Mouse (Mus musculus): ENCODE results near the gene Ocrl. TPM values are rescaled to one million over a fixed set of nuclear protein-coding genes. Genes with fewer than 3 reads are reported as not detected.
A peak's percentile ranks its signal among the peaks of the same experiment; 100 is the strongest.

Ocrl gene
- polyA plus RNA-seq, 1 experiment from 2014 or later = 21.5 TPM

DNA sequence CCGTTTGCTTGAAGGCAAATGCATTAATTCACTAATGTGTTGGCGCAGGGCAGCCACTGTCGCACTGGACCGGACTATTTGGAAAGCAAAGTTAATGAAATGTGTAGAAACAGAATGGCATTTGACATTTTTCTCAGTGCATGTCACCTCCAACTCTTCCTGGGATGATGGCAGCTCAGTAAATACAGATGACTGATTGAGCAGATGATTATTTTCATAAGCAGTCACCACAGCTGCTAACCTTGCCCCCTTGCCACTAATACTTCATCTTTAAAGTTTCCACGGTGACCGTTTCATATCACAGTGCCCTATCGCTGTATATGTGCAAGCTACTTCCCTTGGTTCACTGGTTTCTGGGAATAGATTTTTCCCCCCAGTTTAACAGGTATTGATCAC, 1.4 kb downstream of the Ocrl start:
- no peaks in the 10 kb centered on the region for H3K27me3 ChIP-seq (replicated peaks; ENCODE audit: control insufficient read depth, insufficient read depth, low read length)
- no peak overlapping the region for H3K9ac ChIP-seq (ENCODE audit: low read length)
- H3K9me3 ChIP-seq (ENCODE audit: control insufficient read depth, low read length) = no peaks in the 10 kb centered on the region
- H3K27ac ChIP-seq (ENCODE audit: low read depth) = no peak overlapping the region
- ATAC-seq (replicated peaks; ENCODE audit: low FRiP score, low TSS enrichment, low read depth) = no peak
- peaks cover 4% of the 10 kb centered on the region; the same call in 1 of the 2 replicates for H3K36me3 ChIP-seq (ENCODE audit: control insufficient read depth, insufficient read depth, low read length)
- DNase-seq (ENCODE audit: low spot score) = no peak
- peak overlapping the region; percentile 55 for H3K4me3 ChIP-seq (ENCODE audit: low read depth, low read length)
- no peaks in the 10 kb centered on the region for H3K4me1 ChIP-seq (replicated peaks; ENCODE audit: control insufficient read depth, insufficient read depth, low read length)
- peak overlapping the region; percentile 53 for H3K4me2 ChIP-seq (ENCODE audit: low read length)
- 71% methylated on average over 7 of the region's 7 CpGs for WGBS

DNA sequence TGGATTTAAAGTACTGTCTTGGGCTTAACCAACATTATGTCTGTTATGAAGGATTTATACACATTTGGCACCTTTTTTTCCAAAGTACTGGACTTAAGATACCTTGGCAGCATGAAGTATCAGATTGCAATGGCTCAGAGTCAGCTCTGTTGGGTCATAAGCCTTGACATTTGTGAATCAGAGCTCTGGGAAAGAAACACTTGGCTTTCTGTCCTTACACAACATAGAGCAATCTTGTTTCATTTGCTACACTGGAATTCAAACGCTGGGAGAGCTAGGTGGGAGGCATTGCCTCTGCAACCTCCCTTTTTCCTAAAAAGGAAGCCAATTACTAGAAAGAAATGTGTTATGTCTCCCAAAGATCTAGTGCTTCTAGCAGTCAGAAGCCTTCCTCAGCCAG, 4.6 kb downstream of the Ocrl start:
- no peak for DNase-seq (ENCODE audit: low spot score)
- no peaks in the 10 kb centered on the region for H3K4me1 ChIP-seq (replicated peaks; ENCODE audit: control insufficient read depth, insufficient read depth, low read length)
- H3K27me3 ChIP-seq (replicated peaks; ENCODE audit: control insufficient read depth, insufficient read depth, low read length) = no peaks in the 10 kb centered on the region
- no peak overlapping the region for H3K4me3 ChIP-seq (ENCODE audit: low read depth, low read length)
- WGBS = 60% methylated on average over 1 of the region's 1 CpGs
- H3K4me2 ChIP-seq (ENCODE audit: low read length) = no peak overlapping the region
- H3K9ac ChIP-seq (ENCODE audit: low read length) = no peak overlapping the region
- H3K36me3 ChIP-seq (ENCODE audit: control insufficient read depth, insufficient read depth, low read length) = peaks cover 7% of the 10 kb centered on the region; the same call in 1 of the 2 replicates
- H3K27ac ChIP-seq (ENCODE audit: low read depth) = no peak overlapping the region
- ATAC-seq (replicated peaks; ENCODE audit: low FRiP score, low TSS enrichment, low read depth) = no peak
- H3K9me3 ChIP-seq (ENCODE audit: control insufficient read depth, low read length) = no peaks in the 10 kb centered on the region

DNA sequence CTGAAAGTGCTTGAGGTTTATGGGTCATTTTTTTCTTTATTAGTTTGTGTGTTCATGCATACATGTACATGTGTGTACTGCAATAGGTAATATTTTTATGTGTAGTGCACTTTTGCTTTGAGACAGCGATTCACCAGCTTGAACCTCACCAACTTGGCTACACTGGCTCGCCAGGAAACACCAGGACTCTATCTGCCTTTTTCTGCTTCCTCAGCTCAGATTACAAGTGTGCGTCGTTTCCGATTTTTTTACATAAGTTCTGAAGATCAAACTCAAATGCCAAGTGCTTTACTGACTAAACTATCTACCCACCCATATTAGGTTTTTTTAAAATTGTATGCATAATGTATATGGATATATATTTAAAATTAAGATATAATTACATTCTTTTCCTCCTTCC, 8.4 kb downstream of the Ocrl start:
- Histone ChIP-seq H3K4me1 (replicated peaks; ENCODE audit: control insufficient read depth, insufficient read depth, low read length) (no peaks in the 10 kb centered on the region), H3K4me2 (ENCODE audit: low read length) (no peak overlapping the region), H3K36me3 (ENCODE audit: control insufficient read depth, insufficient read depth, low read length) (peaks cover 7% of the 10 kb centered on the region; the same call in 1 of the 2 replicates), H3K27me3 (replicated peaks; ENCODE audit: control insufficient read depth, insufficient read depth, low read length) (no peaks in the 10 kb centered on the region), H3K9ac (ENCODE audit: low read length) (no peak overlapping the region), H3K27ac (ENCODE audit: low read depth) (no peak overlapping the region), H3K4me3 (ENCODE audit: low read depth, low read length) (no peak overlapping the region), H3K9me3 (ENCODE audit: control insufficient read depth, low read length) (no peaks in the 10 kb centered on the region)
- ATAC-seq (replicated peaks; ENCODE audit: low FRiP score, low TSS enrichment, low read depth) (no peak), DNase-seq (ENCODE audit: low spot score) (no peak)
- WGBS = 96% methylated on average over 5 of the region's 5 CpGs

DNA sequence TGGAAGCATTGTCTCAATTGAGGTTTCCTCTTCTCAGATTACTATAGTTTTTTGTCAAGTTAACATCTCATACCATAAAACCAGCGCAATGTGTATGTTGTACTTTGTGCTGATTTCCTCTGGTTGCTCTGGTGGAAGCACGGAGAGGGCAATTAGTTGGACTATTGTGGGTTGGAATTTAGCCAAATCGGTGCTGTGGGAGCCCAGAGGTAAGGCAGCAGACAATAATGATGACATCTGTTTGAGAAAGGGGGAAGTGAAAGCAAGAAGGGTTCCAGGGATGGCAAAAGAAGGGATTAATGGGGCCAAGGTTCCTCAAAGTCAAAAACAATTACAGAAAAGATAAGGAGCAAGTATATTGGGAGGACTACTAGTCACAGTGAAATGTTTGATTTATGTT, 15.8 kb downstream of the Ocrl start:
- Histone ChIP-seq H3K4me2 (ENCODE audit: low read length) (no peak overlapping the region), H3K4me3 (ENCODE audit: low read depth, low read length) (no peak overlapping the region), H3K36me3 (ENCODE audit: control insufficient read depth, insufficient read depth, low read length) (peaks cover 21% of the 10 kb centered on the region), H3K4me1 (replicated peaks; ENCODE audit: control insufficient read depth, insufficient read depth, low read length) (no peaks in the 10 kb centered on the region), H3K27me3 (replicated peaks; ENCODE audit: control insufficient read depth, insufficient read depth, low read length) (no peaks in the 10 kb centered on the region), H3K9me3 (ENCODE audit: control insufficient read depth, low read length) (no peaks in the 10 kb centered on the region), H3K9ac (ENCODE audit: low read length) (no peak overlapping the region), H3K27ac (ENCODE audit: low read depth) (no peak overlapping the region)
- 80% methylated on average over 3 of the region's 3 CpGs for WGBS
- DNase-seq (ENCODE audit: low spot score) (no peak), ATAC-seq (replicated peaks; ENCODE audit: low FRiP score, low TSS enrichment, low read depth) (no peak)

- no peak for ATAC-seq (replicated peaks; ENCODE audit: low FRiP score, low TSS enrichment, low read depth)
- H3K36me3 ChIP-seq (ENCODE audit: control insufficient read depth, insufficient read depth, low read length) = peaks cover 31% of the 10 kb centered on the region
- H3K9ac ChIP-seq (ENCODE audit: low read length) = no peak overlapping the region
- H3K4me3 ChIP-seq (ENCODE audit: low read depth, low read length) = no peak overlapping the region
- H3K4me2 ChIP-seq (ENCODE audit: low read length) = no peak overlapping the region
- no peak for DNase-seq (ENCODE audit: low spot score)
- WGBS = 75% methylated on average over 3 of the region's 3 CpGs
- no peak overlapping the region for H3K27ac ChIP-seq (ENCODE audit: low read depth)
- no peaks in the 10 kb centered on the region for H3K4me1 ChIP-seq (replicated peaks; ENCODE audit: control insufficient read depth, insufficient read depth, low read length)
- H3K9me3 ChIP-seq (ENCODE audit: control insufficient read depth, low read length) = no peaks in the 10 kb centered on the region
- no peaks in the 10 kb centered on the region for H3K27me3 ChIP-seq (replicated peaks; ENCODE audit: control insufficient read depth, insufficient read depth, low read length)
Observed at GRCm38 (mm10) chrX:47930449-47930848, 18.3 kb downstream of the Ocrl start.

DNA sequence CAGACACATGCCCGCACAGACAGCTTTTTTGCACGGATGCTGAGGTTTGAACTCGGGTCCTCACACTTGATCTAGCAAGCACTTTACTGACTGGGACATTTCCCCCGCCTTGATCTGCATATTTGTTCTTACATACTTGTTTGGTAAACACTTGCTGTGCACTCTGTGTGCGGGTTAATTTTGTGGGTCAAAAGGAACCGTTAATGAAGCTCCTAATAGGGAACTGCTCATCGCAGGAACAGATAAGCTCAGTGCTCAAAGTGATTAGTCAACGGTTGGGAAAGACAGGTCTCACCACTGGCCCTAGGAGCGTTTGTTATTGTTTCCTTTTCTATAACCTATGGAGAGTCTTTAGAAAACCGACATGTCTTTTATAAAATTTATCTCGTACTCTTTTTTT, 22.2 kb downstream of the Ocrl start:
- H3K27ac ChIP-seq (ENCODE audit: low read depth) = no peak overlapping the region
- H3K36me3 ChIP-seq (ENCODE audit: control insufficient read depth, insufficient read depth, low read length) = peaks cover 44% of the 10 kb centered on the region
- no peak overlapping the region for H3K4me2 ChIP-seq (ENCODE audit: low read length)
- H3K9ac ChIP-seq (ENCODE audit: low read length) = no peak overlapping the region
- no peaks in the 10 kb centered on the region for H3K27me3 ChIP-seq (replicated peaks; ENCODE audit: control insufficient read depth, insufficient read depth, low read length)
- H3K9me3 ChIP-seq (ENCODE audit: control insufficient read depth, low read length) = no peaks in the 10 kb centered on the region
- ATAC-seq (replicated peaks; ENCODE audit: low FRiP score, low TSS enrichment, low read depth) = no peak
- no peaks in the 10 kb centered on the region for H3K4me1 ChIP-seq (replicated peaks; ENCODE audit: control insufficient read depth, insufficient read depth, low read length)
- 85% methylated on average over 11 of the region's 11 CpGs for WGBS
- DNase-seq (ENCODE audit: low spot score) = no peak
- no peak overlapping the region for H3K4me3 ChIP-seq (ENCODE audit: low read depth, low read length)

DNA sequence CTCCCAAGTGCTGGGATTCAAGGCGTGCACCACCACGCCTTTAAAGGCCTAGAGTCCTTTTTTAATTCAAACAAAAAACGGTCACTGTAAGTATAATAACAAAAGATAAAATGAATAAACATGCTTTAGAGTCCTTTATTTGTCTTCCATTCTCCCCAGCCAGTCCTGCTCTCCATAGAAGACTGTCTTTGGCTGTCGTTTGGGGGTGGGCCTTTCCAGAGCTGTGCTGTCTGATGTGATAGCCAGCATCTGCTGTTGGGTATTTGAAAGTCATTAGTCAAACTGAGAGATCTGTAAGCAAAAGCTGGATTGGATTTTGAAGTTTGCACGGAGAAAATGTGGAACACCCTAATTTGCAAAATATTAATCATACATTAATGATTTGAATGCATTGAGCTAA, 24.7 kb downstream of the Ocrl start:
- H3K4me3 ChIP-seq (ENCODE audit: low read depth, low read length) = no peak overlapping the region
- no peaks in the 10 kb centered on the region for H3K9me3 ChIP-seq (ENCODE audit: control insufficient read depth, low read length)
- peaks cover 29% of the 10 kb centered on the region for H3K36me3 ChIP-seq (ENCODE audit: control insufficient read depth, insufficient read depth, low read length)
- no peak for ATAC-seq (replicated peaks; ENCODE audit: low FRiP score, low TSS enrichment, low read depth)
- no peaks in the 10 kb centered on the region for H3K27me3 ChIP-seq (replicated peaks; ENCODE audit: control insufficient read depth, insufficient read depth, low read length)
- H3K9ac ChIP-seq (ENCODE audit: low read length) = no peak overlapping the region
- no peak for DNase-seq (ENCODE audit: low spot score)
- H3K27ac ChIP-seq (ENCODE audit: low read depth) = no peak overlapping the region
- H3K4me2 ChIP-seq (ENCODE audit: low read length) = no peak overlapping the region
- no peaks in the 10 kb centered on the region for H3K4me1 ChIP-seq (replicated peaks; ENCODE audit: control insufficient read depth, insufficient read depth, low read length)
- WGBS = 48% methylated on average over 5 of the region's 5 CpGs

DNA sequence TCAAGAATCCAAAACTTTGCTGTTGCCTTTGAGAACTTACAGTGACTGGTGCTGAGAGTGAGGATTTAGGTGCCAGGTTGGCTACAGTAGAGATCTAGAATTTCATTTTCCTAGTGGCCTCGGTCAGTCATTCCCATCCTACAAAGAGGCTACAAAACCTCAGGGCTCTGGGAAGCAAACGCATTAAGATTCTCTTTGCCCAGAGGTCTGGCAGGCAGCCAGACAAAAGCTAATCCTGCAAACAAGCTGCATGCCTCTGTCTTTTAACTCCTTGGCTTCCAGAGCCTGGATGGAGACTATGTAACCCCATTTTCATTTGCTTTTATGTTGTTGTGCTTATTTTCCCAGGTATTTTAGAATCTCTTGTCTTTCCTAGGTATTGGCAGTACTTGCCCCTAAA, 25.6 kb downstream of the Ocrl start:
- Histone ChIP-seq H3K9me3 (ENCODE audit: control insufficient read depth, low read length) (no peaks in the 10 kb centered on the region), H3K36me3 (ENCODE audit: control insufficient read depth, insufficient read depth, low read length) (peaks cover 23% of the 10 kb centered on the region; the same call in 1 of the 2 replicates), H3K27me3 (replicated peaks; ENCODE audit: control insufficient read depth, insufficient read depth, low read length) (no peaks in the 10 kb centered on the region), H3K9ac (ENCODE audit: low read length) (no peak overlapping the region), H3K27ac (ENCODE audit: low read depth) (peak overlapping the region; percentile 22; the same call in 1 of the 2 replicates), H3K4me3 (ENCODE audit: low read depth, low read length) (no peak overlapping the region), H3K4me1 (replicated peaks; ENCODE audit: control insufficient read depth, insufficient read depth, low read length) (no peaks in the 10 kb centered on the region), H3K4me2 (ENCODE audit: low read length) (no peak overlapping the region)
- DNase-seq (ENCODE audit: low spot score) (no peak), ATAC-seq (replicated peaks; ENCODE audit: low FRiP score, low TSS enrichment, low read depth) (no peak)
- 20% methylated on average over 2 of the region's 2 CpGs for WGBS

DNA sequence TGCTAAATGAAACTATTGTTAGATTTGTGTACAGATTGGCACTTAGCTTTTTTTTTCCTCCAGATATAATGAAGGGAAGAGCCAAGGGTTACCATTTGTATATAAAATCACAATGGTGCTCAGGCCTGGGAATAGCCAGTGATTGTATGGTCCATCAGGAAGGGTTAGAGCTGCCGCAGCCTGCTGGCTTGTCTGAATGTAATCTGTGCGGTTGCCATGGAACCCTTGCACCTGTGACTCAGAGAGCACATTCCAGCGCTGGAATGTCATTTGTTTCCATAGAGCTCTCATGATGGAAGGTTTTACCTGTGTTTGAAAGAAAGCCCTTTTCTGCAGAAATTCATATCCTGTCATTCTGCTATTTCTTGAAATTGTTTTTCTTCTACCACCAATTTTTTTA, 37.5 kb downstream of the Ocrl start:
- Histone ChIP-seq H3K4me3 (ENCODE audit: low read depth, low read length) (no peak overlapping the region), H3K27ac (ENCODE audit: low read depth) (no peak overlapping the region), H3K4me2 (ENCODE audit: low read length) (no peak overlapping the region), H3K9me3 (ENCODE audit: control insufficient read depth, low read length) (no peaks in the 10 kb centered on the region), H3K27me3 (replicated peaks; ENCODE audit: control insufficient read depth, insufficient read depth, low read length) (no peaks in the 10 kb centered on the region), H3K36me3 (ENCODE audit: control insufficient read depth, insufficient read depth, low read length) (peaks cover 15% of the 10 kb centered on the region), H3K9ac (ENCODE audit: low read length) (no peak overlapping the region), H3K4me1 (replicated peaks; ENCODE audit: control insufficient read depth, insufficient read depth, low read length) (no peaks in the 10 kb centered on the region)
- 48% methylated on average over 3 of the region's 3 CpGs for WGBS
- DNase-seq (ENCODE audit: low spot score) (no peak), ATAC-seq (replicated peaks; ENCODE audit: low FRiP score, low TSS enrichment, low read depth) (0 out of 2 replicates have a peak, but pooled peaks have one; percentile 60)
